Mouse (Mus musculus): ENCODE results near the gene Amph. TPM values are rescaled to one million over a fixed set of nuclear protein-coding genes. Genes with fewer than 3 reads are reported as not detected.

Amph gene
- polyA plus RNA-seq, 1 experiment from 2014 or later = 30.3 TPM

DNA sequence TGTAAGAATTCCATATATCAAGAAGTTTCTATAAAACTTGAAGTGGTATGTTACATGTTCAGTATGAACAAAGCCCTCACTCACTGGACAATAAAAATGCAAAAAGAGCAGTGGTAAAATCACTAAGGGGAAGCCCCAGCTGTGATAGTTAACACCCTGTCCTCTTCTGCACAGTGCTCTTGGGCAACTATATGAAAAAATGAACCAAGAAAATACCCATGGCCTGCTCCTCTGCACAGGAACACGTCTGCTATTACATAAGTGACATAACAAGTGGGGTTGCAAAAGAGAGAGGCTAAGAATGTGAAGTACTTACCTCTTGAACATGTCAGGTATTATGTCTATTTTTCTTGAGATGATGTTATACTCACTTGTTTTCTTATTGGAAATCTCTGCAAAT is 247.5 kb downstream of the Amph start:
- 69% methylated on average over 1 of the region's 1 CpGs for WGBS
- no peak for ATAC-seq
- no peaks in the 10 kb centered on the region for H3K27me3 ChIP-seq
- no peak overlapping the region for H3K9ac ChIP-seq (replicated peaks)
- H3K4me1 ChIP-seq (replicated peaks) = no peaks in the 10 kb centered on the region
- H3K27ac ChIP-seq = no peak overlapping the region
- H3K9me3 ChIP-seq = no peaks in the 10 kb centered on the region
- H3K4me2 ChIP-seq (replicated peaks) = no peak overlapping the region
- H3K4me3 ChIP-seq (replicated peaks) = no peak overlapping the region
- H3K36me3 ChIP-seq = no peaks in the 10 kb centered on the region

Other genes with a start within 250 kb of the Amph start
- 113 and 118 TPM in 2 replicates for gene Vps41, start 230.9 kb upstream of the Amph start, polyA plus RNA-seq (2015; fragmentation: Nextera tagmentation; extraction: Ambion mirVana)